Mouse (Mus musculus): Measurements from ENCODE around the gene Cflar. TPM values are rescaled to one million over a fixed set of nuclear protein-coding genes. Genes with fewer than 3 reads are reported as not detected.
"Not testable (repeated sequence)": the region's sequence is repeated elsewhere in the genome, so short reads cannot be mapped to it uniquely, and the experiment has no call there.

Gene Cflar
- polyA plus RNA-seq, 1 experiment = 5.3 TPM

DNA sequence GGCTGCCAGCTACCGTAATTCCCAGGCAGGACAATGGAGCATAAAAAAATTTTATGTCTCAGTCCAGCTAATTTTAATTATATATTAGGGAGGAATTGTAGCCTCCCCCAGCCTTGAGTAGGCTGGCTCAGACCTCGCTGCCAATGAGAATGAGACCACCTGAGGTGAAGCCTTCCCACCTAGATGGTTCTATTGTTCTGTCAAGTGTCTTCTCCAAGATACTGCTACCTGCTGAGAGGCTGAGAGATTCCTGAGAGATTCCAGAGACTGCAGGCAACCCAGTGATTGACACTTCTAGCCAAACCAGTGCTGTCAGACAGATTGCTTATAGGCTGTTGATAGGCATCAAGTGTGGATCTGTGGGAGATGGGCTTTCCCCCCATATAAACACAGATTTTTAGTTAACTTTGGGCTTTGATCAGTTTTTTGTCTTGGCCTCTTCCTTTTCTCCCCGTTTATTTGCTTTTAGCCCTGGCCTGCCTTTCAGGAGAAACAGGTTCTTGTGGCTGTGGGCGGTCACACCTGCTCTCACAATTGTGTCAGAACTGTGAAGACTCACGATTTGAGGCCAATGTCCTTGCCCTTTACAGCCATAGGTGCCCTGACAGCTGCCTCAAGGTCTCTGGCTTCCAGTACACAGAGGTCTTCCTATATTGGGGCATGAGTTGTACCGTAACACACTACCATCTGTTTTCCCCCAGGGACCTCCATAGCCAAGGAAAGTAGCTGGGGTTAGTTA, 21.1 kb upstream of the Cflar start:
- H3K4me3 ChIP-seq (replicated peaks) = no peak overlapping the region
- H3K36me3 ChIP-seq (replicated peaks; ENCODE audit: low read length) = no peaks in the 10 kb centered on the region
- TF ChIP-seq GATA1 (IDR thresholded peaks at IDR 0.05; ENCODE audit: borderline replicate concordance, low read length) (no peak), FLI1 (IDR thresholded peaks at IDR 0.05; ENCODE audit: low read length) (no peak)
- no peaks in the 10 kb centered on the region for H3K27me3 ChIP-seq (replicated peaks)
- no peaks in the 10 kb centered on the region for H3K4me1 ChIP-seq
- H3K9me3 ChIP-seq = peaks cover 15% of the 10 kb centered on the region

GRCm38 (mm10) chr1:58690834-58691488, 20.3 kb upstream of the Cflar start:
- H3K36me3 ChIP-seq (replicated peaks; ENCODE audit: low read length); H3K4me3 ChIP-seq (replicated peaks); H3K27me3 ChIP-seq (replicated peaks); H3K4me1 ChIP-seq: not testable (repeated sequence)
- peaks cover 15% of the 10 kb centered on the region for H3K9me3 ChIP-seq

DNA sequence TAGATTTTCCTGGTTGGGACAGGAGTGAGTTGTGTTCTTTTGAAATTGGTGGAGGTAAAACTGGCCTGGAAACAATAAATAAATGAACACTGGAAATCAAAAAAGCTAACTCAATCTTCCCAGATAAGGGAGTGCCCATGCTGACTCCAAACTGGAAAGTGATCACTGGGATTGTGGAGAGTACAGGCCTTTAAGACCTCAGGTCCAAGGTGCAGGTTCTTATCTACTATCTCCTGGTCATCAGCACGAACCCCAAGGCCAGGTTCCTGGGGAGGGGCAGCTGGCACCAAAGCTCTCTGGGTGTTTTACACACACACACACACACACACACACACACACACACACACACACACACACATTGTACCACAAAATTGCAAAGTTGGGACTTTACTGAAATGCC, 19.6 kb upstream of the Cflar start:
- H3K4me3 ChIP-seq (replicated peaks); H3K36me3 ChIP-seq (replicated peaks; ENCODE audit: low read length); H3K4me1 ChIP-seq; H3K27me3 ChIP-seq (replicated peaks): not testable (repeated sequence)
- peaks cover 15% of the 10 kb centered on the region for H3K9me3 ChIP-seq

GRCm38 (mm10) chr1:58693696-58694095, 17.6 kb upstream of the Cflar start:
- TF ChIP-seq FLI1 (IDR thresholded peaks at IDR 0.05; ENCODE audit: low read length) (no peak), GATA1 (IDR thresholded peaks at IDR 0.05; ENCODE audit: borderline replicate concordance, low read length) (no peak)
- Histone ChIP-seq H3K36me3 (replicated peaks; ENCODE audit: low read length) (no peaks in the 10 kb centered on the region), H3K4me1 (peaks cover 8% of the 10 kb centered on the region), H3K4me3 (replicated peaks) (no peak overlapping the region), H3K9me3 (peaks cover 15% of the 10 kb centered on the region), H3K27me3 (replicated peaks) (no peaks in the 10 kb centered on the region)

GRCm38 (mm10) chr1:58695810-58696209, 15.5 kb upstream of the Cflar start, which contains the start of gene Als2cr12:
Gene Als2cr12, minus strand, starts transcription at chr1:58695989.
- peaks cover 12% of the 10 kb centered on the region for H3K4me1 ChIP-seq
- not testable (repeated sequence) for H3K27me3 ChIP-seq (replicated peaks); H3K9me3 ChIP-seq; H3K4me3 ChIP-seq (replicated peaks); H3K36me3 ChIP-seq (replicated peaks; ENCODE audit: low read length)

- not testable (repeated sequence) for H3K9me3 ChIP-seq; H3K36me3 ChIP-seq (replicated peaks; ENCODE audit: low read length); H3K27me3 ChIP-seq (replicated peaks); H3K4me3 ChIP-seq (replicated peaks)
- peaks cover 12% of the 10 kb centered on the region for H3K4me1 ChIP-seq
Observed at GRCm38 (mm10) chr1:58697607-58698006, 13.7 kb upstream of the Cflar start.

DNA sequence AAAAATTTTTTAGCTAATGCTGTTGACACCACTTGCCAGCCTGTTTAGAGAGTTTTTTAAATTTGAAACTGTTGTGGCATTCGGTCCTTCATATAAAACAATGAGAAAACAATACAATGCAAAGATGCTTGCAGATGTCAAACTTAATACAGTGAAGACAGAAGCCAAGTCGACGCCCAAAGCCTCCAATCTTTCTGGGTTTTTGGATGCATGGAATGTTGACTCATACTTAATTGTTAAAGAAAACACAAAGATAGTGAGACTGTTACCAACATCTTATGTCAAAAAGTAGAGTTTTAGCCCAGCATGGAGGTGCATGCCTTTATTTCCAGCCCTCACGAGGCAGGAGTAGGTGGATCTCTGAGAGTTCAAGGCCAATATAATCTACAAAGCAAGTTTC, 12.5 kb upstream of the Cflar start:
- no peaks in the 10 kb centered on the region for H3K27me3 ChIP-seq (replicated peaks)
- peaks cover 12% of the 10 kb centered on the region for H3K4me1 ChIP-seq
- no peaks in the 10 kb centered on the region for H3K36me3 ChIP-seq (replicated peaks; ENCODE audit: low read length)
- H3K4me3 ChIP-seq (replicated peaks) = no peak overlapping the region
- no peaks in the 10 kb centered on the region for H3K9me3 ChIP-seq
- TF ChIP-seq GATA1 (IDR thresholded peaks at IDR 0.05; ENCODE audit: borderline replicate concordance, low read length) (no peak), FLI1 (IDR thresholded peaks at IDR 0.05; ENCODE audit: low read length) (no peak)

DNA sequence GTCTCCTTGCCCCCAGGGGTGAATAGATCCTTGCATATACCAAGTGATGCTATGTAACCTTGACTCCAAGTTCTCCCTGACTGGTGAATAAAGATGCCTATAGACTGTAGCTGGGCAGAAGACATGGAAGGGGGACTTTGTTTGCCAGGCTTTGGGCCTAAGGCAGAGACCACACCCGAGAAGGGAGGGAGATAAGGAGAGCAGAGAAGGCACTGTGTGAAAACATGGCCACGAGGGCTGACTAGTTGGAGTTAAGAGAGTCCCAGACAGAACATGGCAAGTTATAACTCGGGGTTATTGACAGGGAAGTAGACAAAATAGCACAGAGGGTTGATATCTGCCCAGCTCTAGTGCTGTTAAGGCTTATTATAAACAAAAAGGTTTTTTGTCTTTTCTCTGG, 11.3 kb upstream of the Cflar start:
- no peaks in the 10 kb centered on the region for H3K27me3 ChIP-seq (replicated peaks)
- H3K36me3 ChIP-seq (replicated peaks; ENCODE audit: low read length) = no peaks in the 10 kb centered on the region
- no peak for TF ChIP-seq GATA1 (IDR thresholded peaks at IDR 0.05; ENCODE audit: borderline replicate concordance, low read length)
- TF ChIP-seq FLI1 (IDR thresholded peaks at IDR 0.05; ENCODE audit: low read length) = no peak
- H3K4me3 ChIP-seq (replicated peaks) = no peak overlapping the region
- H3K9me3 ChIP-seq = peaks cover 5% of the 10 kb centered on the region
- peaks cover 12% of the 10 kb centered on the region for H3K4me1 ChIP-seq

GRCm38 (mm10) chr1:58700580-58701162, 10.6 kb upstream of the Cflar start:
- H3K4me1 ChIP-seq = peaks cover 12% of the 10 kb centered on the region
- not testable (repeated sequence) for H3K36me3 ChIP-seq (replicated peaks; ENCODE audit: low read length); H3K4me3 ChIP-seq (replicated peaks)

DNA sequence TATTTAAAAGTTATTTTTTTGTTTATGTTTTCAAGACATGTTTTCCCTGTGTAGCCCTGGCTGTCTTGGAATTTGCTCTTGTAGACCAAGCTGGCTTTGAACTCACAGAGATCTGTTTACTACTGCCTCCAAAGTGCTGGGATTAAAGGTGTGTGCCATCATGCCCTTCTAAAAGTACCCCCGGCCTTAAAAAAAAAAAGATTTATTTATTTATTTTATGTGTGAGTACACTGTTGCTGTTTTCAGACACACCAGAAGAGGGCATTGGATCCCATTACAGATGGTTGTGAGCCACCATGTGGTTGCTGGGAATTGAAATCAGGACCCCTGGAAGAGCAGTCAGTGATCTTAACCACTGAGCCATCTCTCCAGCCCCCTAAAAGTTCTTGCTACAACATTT, 1.3 kb upstream of the Cflar start:
- Histone ChIP-seq H3K36me3 (replicated peaks; ENCODE audit: low read length) (peaks cover 14% of the 10 kb centered on the region), H3K4me1 (peaks cover 15% of the 10 kb centered on the region), H3K9me3 (peaks cover 12% of the 10 kb centered on the region)
- not testable (repeated sequence) for H3K27me3 ChIP-seq (replicated peaks); H3K4me3 ChIP-seq (replicated peaks)

More at GRCm38 (mm10) chr1:58700580-58701162, 10.6 kb upstream of the Cflar start:
- H3K27me3 ChIP-seq (replicated peaks); H3K9me3 ChIP-seq: not testable (repeated sequence)

Data from megakaryocyte, embryonic 14.5 days (primary cell).